Mouse (Mus musculus) midbrain, postnatal 0 days (tissue): Measurements from ENCODE around the gene Tmem240. TPM values are rescaled to one million over a fixed set of nuclear protein-coding genes. Genes with fewer than 3 reads are reported as not detected.
"Not testable (repeated sequence)": the region's sequence is repeated elsewhere in the genome, so short reads cannot be mapped to it uniquely, and the experiment has no call there.

Experiments
- ATAC-seq: fragments of 200-750 bp; cut with Nextera tagmentation; 2 replicates; pipeline ENCODE4 v1.8.0; 2017; ENCODE audit warnings: moderate number of reproducible peaks, mild to moderate bottlenecking, moderate TSS enrichment, moderate library complexity; ENCODE audit not compliant: low FRiP score
- DNase-seq: peaks from one replicate; pipeline ENCODE4 v3.0.0-alpha.2; 2015; ENCODE audit warnings: low spot score
- H3K27ac ChIP-seq: fragments of 300-500 bp; sonication (generic); 2 replicates; pipeline ENCODE4 v1.5.1; 2014; ENCODE audit warnings: low read depth, mild to moderate bottlenecking, low read length, mixed read lengths
- H3K27me3 ChIP-seq: fragments of 300-500 bp; sonication (generic); 2 replicates; pipeline ENCODE4 v1.6.1; 2014; ENCODE audit warnings: low read length, control low read depth, mixed read lengths; ENCODE audit not compliant: insufficient read depth
- H3K36me3 ChIP-seq: fragments of 300-500 bp; sonication (generic); 2 replicates; pipeline ENCODE4 v1.6.1; 2014; ENCODE audit warnings: low read length, control low read depth, mixed read lengths; ENCODE audit not compliant: insufficient read depth
- H3K4me1 ChIP-seq: fragments of 300-500 bp; sonication (generic); 2 replicates; pipeline ENCODE4 v1.6.1; 2014; ENCODE audit warnings: mild to moderate bottlenecking, control low read depth, antibody characterized with exemption, low read length, mixed read lengths; ENCODE audit not compliant: insufficient read depth
- H3K4me2 ChIP-seq: fragments of 300-500 bp; sonication (generic); 2 replicates; pipeline ENCODE4 v1.6.1; 2014; ENCODE audit warnings: low read depth, mild to moderate bottlenecking, low read length, mixed read lengths; ENCODE audit not compliant: poor library complexity, severe bottlenecking
- H3K4me3 ChIP-seq: fragments of 300-500 bp; sonication (generic); 2 replicates; pipeline ENCODE4 v1.5.1; 2014; ENCODE audit warnings: low read depth, mild to moderate bottlenecking, low read length, moderate library complexity
- H3K9ac ChIP-seq: fragments of 300-500 bp; sonication (generic); replicated peaks from 2 replicates; pipeline ENCODE4 v1.6.1; 2014; ENCODE audit warnings: mild to moderate bottlenecking, low read length, moderate library complexity, mixed read lengths; ENCODE audit not compliant: poor library complexity, severe bottlenecking
- H3K9me3 ChIP-seq: fragments of 300-500 bp; sonication (generic); 2 replicates; pipeline ENCODE4 v1.6.1; 2016; ENCODE audit warnings: low read length, control low read depth
- CTCF ChIP-seq: IDR thresholded peaks from 2 replicates; pipeline ENCODE4 v1.5.1; 2016; ENCODE audit warnings: antibody characterized with exemption, mild to moderate bottlenecking
- WGBS: fragments of 180-500 bp; shearing (Covaris S2); extraction: QIAGEN DNeasy Blood & Tissue Kit; methylation state at CpG from one replicate; pipeline ENCODE4 v1.1.7; 2014; 5-methylcytosine and 5-hydroxymethylcytosine counted together
- microRNA-seq: library from miRNA; unstranded; fragments of <30 nt; microRNA quantifications from one replicate; pipeline ENCODE4, GENCODE M21; 2016; ENCODE audit warnings: borderline number of aligned reads
- polyA plus RNA-seq: library from polyadenylated mRNA; unstranded; fragments of >200 nt; fragmentation: Nextera tagmentation; extraction: Ambion mirVana; gene quantifications from 2 replicates; pipeline ENCODE4 v1.2.1, GENCODE M21; 2015
- total RNA-seq: library from RNA; depleted of rRNA; stranded (reverse); fragments of >200 nt; gene quantifications from 2 replicates; pipeline ENCODE4 v1.2.3, GENCODE M21; 2014; rRNA removed

Tmem240 gene
- total and polyA plus RNA-seq, 2 experiments from 2014 or later = 34.9 to 78.0 TPM

DNA sequence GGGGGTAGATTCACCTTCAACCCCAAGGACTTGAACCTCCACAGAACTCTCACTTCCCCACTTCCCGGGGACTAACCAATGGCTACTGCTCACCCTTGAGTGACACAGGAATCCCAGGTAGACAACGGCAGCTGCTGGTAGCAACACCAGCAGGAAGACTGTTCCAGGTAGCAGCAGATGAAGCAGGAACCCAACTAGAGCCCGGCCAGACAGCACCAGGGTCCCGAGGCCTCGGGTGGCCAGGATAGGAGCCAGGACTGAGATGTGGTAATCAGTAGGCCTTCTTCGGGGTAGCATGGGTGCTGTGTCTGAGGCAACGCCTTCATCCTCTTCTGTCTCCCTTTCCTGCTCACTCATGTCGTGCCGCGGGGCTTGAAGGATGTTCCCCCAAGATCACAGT, 50.6 kb downstream of the Tmem240 start:
- peak overlapping the region; percentile 42 for H3K9ac ChIP-seq
- no peak for DNase-seq
- H3K4me1 ChIP-seq = peaks cover 6% of the 10 kb centered on the region; the same call in 1 of the 2 replicates
- WGBS = 86% methylated on average over 10 of the region's 10 CpGs
- H3K36me3 ChIP-seq = no peaks in the 10 kb centered on the region
- H3K9me3 ChIP-seq = no peaks in the 10 kb centered on the region
- H3K4me3 ChIP-seq = no peak overlapping the region
- no peak for TF ChIP-seq CTCF
- no peak overlapping the region for H3K27ac ChIP-seq
- ATAC-seq = no peak
- peak overlapping the region; percentile 78 for H3K4me2 ChIP-seq
- H3K27me3 ChIP-seq = no peaks in the 10 kb centered on the region

DNA sequence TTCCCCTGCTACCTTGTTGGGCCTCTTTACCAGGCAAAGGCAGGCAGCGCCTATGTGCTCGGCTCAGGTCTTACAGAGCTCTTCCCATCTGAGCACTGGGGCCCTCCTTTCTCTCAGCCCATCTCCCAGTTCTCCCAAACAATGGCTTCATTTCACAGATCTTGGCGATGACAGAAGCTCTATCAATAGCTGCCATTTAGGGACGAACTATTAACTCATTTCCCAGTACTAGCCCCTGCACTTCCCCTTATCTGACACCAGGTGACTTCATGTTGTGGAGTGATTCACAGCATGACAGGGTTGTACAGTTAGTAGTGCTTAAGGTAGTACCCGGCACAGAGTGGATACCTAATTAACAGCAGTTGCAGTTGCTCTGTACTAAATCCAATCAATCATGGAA, 51.2 kb downstream of the Tmem240 start, which contains the start of gene Tmem88b:
Gene Tmem88b (minus strand): TSS at position 56 of the 400 bp plus-strand sequence.
- H3K4me3 ChIP-seq = peak within 1 kb of the TSS; percentile 67
- H3K9ac ChIP-seq = peak within 1 kb of the TSS; percentile 88
- no peaks in the 10 kb centered on the region for H3K27me3 ChIP-seq
- H3K36me3 ChIP-seq = no peaks in the 10 kb centered on the region
- H3K27ac ChIP-seq = peak within 1 kb of the TSS; percentile 91; the same call in 1 of the 2 replicates
- peak; percentile 51 for TF ChIP-seq CTCF
- peak within 1 kb of the TSS; percentile 78 for H3K4me2 ChIP-seq
- DNase-seq = no peak
- 68% methylated on average over 5 of the region's 5 CpGs for WGBS
- no peak for ATAC-seq
- no peaks in the 10 kb centered on the region for H3K9me3 ChIP-seq
- H3K4me1 ChIP-seq = peaks cover 6% of the 10 kb centered on the region; the same call in 1 of the 2 replicates

DNA sequence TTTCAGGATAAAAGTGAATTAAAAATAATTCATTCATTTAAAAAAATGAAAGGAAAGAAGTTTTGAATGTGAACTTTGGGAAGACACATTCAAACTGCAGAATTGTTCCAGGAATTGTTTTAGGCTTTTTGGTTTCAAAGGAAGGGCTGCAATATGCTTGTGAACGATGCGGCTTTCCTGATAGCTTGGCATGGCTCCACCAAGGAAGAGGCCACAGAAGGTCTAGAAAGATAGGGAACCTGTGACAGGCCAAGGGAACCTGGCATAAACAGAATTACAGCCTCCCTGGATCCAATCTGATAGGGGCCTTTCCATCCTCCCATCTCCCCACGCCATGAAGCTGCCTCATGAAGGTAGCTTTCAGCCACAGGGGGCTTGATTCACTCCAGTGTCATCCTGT, 53.7 kb downstream of the Tmem240 start:
- TF ChIP-seq CTCF = no peak
- no peak for DNase-seq
- Histone ChIP-seq H3K4me3 (no peak overlapping the region), H3K36me3 (no peaks in the 10 kb centered on the region), H3K27ac (no peak overlapping the region), H3K9me3 (no peaks in the 10 kb centered on the region), H3K4me1 (peaks cover 6% of the 10 kb centered on the region; the same call in 1 of the 2 replicates), H3K4me2 (no peak overlapping the region), H3K27me3 (no peaks in the 10 kb centered on the region; the same call in 1 of the 2 replicates), H3K9ac (no peak overlapping the region)
- 85% methylated on average over 3 of the region's 3 CpGs for WGBS
- ATAC-seq = no peak

DNA sequence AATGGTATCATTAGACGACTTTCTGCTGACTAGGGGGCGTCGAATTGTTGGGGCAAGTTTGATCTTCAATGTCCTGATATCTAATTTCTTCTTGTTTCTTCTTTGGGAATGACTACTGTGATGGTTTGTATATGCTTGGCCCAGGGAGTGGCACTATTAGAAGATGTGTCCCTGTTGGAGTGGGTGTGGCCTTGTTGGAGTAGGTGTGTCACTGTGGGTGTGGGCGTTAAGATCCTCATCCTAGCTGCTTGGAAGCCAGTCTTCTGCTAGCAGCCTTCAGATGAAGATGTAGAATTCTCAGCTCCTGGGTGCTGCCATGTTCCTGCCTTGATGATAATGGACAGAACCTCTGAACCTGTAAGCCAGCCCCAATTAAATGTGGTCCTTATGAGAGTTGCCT, 54.2 kb downstream of the Tmem240 start:
- H3K36me3 ChIP-seq, H3K4me2 ChIP-seq, H3K4me3 ChIP-seq, H3K9ac ChIP-seq, H3K9me3 ChIP-seq, H3K4me1 ChIP-seq, ATAC-seq, H3K27me3 ChIP-seq, DNase-seq, H3K27ac ChIP-seq: not testable (repeated sequence)
- 81% methylated on average over 4 of the region's 4 CpGs for WGBS

DNA sequence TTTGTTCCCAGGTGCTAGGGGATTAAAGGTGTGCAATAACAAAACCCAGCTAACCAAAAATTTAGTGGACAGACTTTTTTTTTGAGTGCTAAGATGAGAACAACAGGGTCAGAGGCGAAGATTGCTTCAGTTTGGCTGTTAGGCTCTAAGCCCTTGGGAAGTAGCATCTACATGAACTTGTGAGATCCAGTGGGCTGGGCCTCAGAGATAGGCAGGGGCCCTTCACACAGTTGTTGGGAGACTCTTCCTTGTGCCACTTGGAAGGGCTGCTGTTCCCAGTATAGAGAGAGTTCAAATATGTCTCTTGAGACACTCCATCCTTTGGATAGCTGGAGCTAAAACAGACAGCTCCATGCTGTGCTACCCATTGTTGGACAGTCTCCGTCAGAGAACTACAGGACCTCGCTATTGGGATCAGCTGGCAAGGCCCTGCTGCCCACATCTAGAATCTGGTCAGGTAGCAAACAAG, 55.5 kb downstream of the Tmem240 start, which contains the start of gene Ankrd65:
Gene Ankrd65 (plus strand): TSS at position 419 of the 469 bp plus-strand sequence.
- Histone ChIP-seq H3K9ac (no peak within 1 kb of the TSS), H3K36me3 (no peaks in the 10 kb centered on the region), H3K27me3 (no peaks in the 10 kb centered on the region; the same call in 1 of the 2 replicates), H3K27ac (no peak within 1 kb of the TSS), H3K4me3 (no peak within 1 kb of the TSS), H3K4me2 (no peak within 1 kb of the TSS), H3K4me1 (peaks cover 4% of the 10 kb centered on the region; the same call in 1 of the 2 replicates), H3K9me3 (no peaks in the 10 kb centered on the region)
- no peak for DNase-seq
- no peak for TF ChIP-seq CTCF
- no peak for ATAC-seq
- WGBS = 63% methylated on average over 3 of the region's 3 CpGs

Small RNAs within 50 kb of the gene (microRNA-seq; reads per million reads assigned to microRNA genes)
- gene Gm27743 = not detected

Other genes with a start within 250 kb of the Tmem240 start
- 405 and 431 TPM in 2 replicates for gene Gnb1, start 243.4 kb upstream of the Tmem240 start, total RNA-seq
- gene Gnb1, start 243.4 kb upstream of the Tmem240 start, polyA plus RNA-seq = 1,405 and 1,414 TPM in 2 replicates
- 69.1 and 81.6 TPM in 2 replicates for gene Nadk, start 172.4 kb upstream of the Tmem240 start, total RNA-seq
- 48.2 and 56.6 TPM in 2 replicates for gene Nadk, start 172.4 kb upstream of the Tmem240 start, polyA plus RNA-seq
- gene Slc35e2, start 133.4 kb upstream of the Tmem240 start, total RNA-seq = 65.1 and 74.9 TPM in 2 replicates
- 14.7 and 14.8 TPM in 2 replicates for gene Slc35e2, start 133.4 kb upstream of the Tmem240 start, polyA plus RNA-seq
- 15.2 and 25.3 TPM in 2 replicates for gene Cdk11b, start 109.9 kb upstream of the Tmem240 start, total RNA-seq
- gene Cdk11b, start 109.9 kb upstream of the Tmem240 start, polyA plus RNA-seq = 60.2 and 64.1 TPM in 2 replicates
- gene Gm10563, start 89.4 kb upstream of the Tmem240 start, total RNA-seq = not detected in 2 replicates
- not detected in 2 replicates for gene Gm10563, start 89.4 kb upstream of the Tmem240 start, polyA plus RNA-seq
- gene Mmp23, start 81.4 kb upstream of the Tmem240 start, total RNA-seq = 4.1 and 6.4 TPM in 2 replicates
- 4.4 and 5.6 TPM in 2 replicates for gene Mmp23, start 81.4 kb upstream of the Tmem240 start, polyA plus RNA-seq
- gene Mib2, start 65.6 kb upstream of the Tmem240 start, total RNA-seq = 115 and 118 TPM in 2 replicates
- 49.3 and 49.5 TPM in 2 replicates for gene Mib2, start 65.6 kb upstream of the Tmem240 start, polyA plus RNA-seq
- 43.8 and 46.4 TPM in 2 replicates for gene Fndc10, start 40.5 kb upstream of the Tmem240 start, total RNA-seq
- gene Fndc10, start 40.5 kb upstream of the Tmem240 start, polyA plus RNA-seq = 24.3 and 27.4 TPM in 2 replicates
- 84.1 and 90.7 TPM in 2 replicates for gene Ssu72, start 30.0 kb upstream of the Tmem240 start, total RNA-seq
- 152 and 153 TPM in 2 replicates for gene Ssu72, start 30.0 kb upstream of the Tmem240 start, polyA plus RNA-seq
- gene Atad3a, start 26.3 kb downstream of the Tmem240 start, total RNA-seq = 52.6 and 69.1 TPM in 2 replicates
- gene Atad3a, start 26.3 kb downstream of the Tmem240 start, polyA plus RNA-seq = 65.9 and 69.9 TPM in 2 replicates
- gene Vwa1, start 39.9 kb downstream of the Tmem240 start, total RNA-seq = 42.1 and 42.5 TPM in 2 replicates
- 25.5 and 28.7 TPM in 2 replicates for gene Vwa1, start 39.9 kb downstream of the Tmem240 start, polyA plus RNA-seq
- 0.66 and 1.6 TPM in 2 replicates for gene Tmem88b, start 51.1 kb downstream of the Tmem240 start, total RNA-seq
- 0.56 and 0.65 TPM in 2 replicates for gene Tmem88b, start 51.1 kb downstream of the Tmem240 start, polyA plus RNA-seq
- not detected in 2 replicates for gene Ankrd65, start 55.6 kb downstream of the Tmem240 start, total RNA-seq
- not detected in 2 replicates for gene Ankrd65, start 55.6 kb downstream of the Tmem240 start, polyA plus RNA-seq
- 111 and 123 TPM in 2 replicates for gene Mrpl20, start 68.1 kb downstream of the Tmem240 start, total RNA-seq
- 279 and 316 TPM in 2 replicates for gene Mrpl20, start 68.1 kb downstream of the Tmem240 start, polyA plus RNA-seq
- gene Ccnl2, start 77.7 kb downstream of the Tmem240 start, total RNA-seq = 66.3 and 112 TPM in 2 replicates
- 78.6 and 88.8 TPM in 2 replicates for gene Ccnl2, start 77.7 kb downstream of the Tmem240 start, polyA plus RNA-seq
- gene Aurkaip1, start 96.5 kb downstream of the Tmem240 start, total RNA-seq = 90.9 and 102 TPM in 2 replicates
- 155 and 158 TPM in 2 replicates for gene Aurkaip1, start 96.5 kb downstream of the Tmem240 start, polyA plus RNA-seq
- gene Mxra8, start 104.9 kb downstream of the Tmem240 start, total RNA-seq = 35.5 and 37.2 TPM in 2 replicates
- 27.2 and 32.7 TPM in 2 replicates for gene Mxra8, start 104.9 kb downstream of the Tmem240 start, polyA plus RNA-seq
- gene Dvl1, start 112.6 kb downstream of the Tmem240 start, total RNA-seq = 141 and 156 TPM in 2 replicates
- gene Dvl1, start 112.6 kb downstream of the Tmem240 start, polyA plus RNA-seq = 17.5 TPM in 2 replicates
- gene Tas1r3, start 128.6 kb downstream of the Tmem240 start, total RNA-seq = 0.38 and 1.2 TPM in 2 replicates
- 0.12 and 0.22 TPM in 2 replicates for gene Tas1r3, start 128.6 kb downstream of the Tmem240 start, polyA plus RNA-seq
- gene Cptp, start 134.6 kb downstream of the Tmem240 start, total RNA-seq = 35.3 and 43.7 TPM in 2 replicates
- gene Cptp, start 134.6 kb downstream of the Tmem240 start, polyA plus RNA-seq = 27.3 and 32.1 TPM in 2 replicates
- gene Ints11, start 134.7 kb downstream of the Tmem240 start, total RNA-seq = 45.0 and 56.0 TPM in 2 replicates
- 53.6 and 56.0 TPM in 2 replicates for gene Ints11, start 134.7 kb downstream of the Tmem240 start, polyA plus RNA-seq
- gene Pusl1, start 157.0 kb downstream of the Tmem240 start, total RNA-seq = 71.9 and 95.9 TPM in 2 replicates
- gene Pusl1, start 157.0 kb downstream of the Tmem240 start, polyA plus RNA-seq = 54.3 and 54.5 TPM in 2 replicates
- 82.6 and 99.3 TPM in 2 replicates for gene Acap3, start 157.0 kb downstream of the Tmem240 start, total RNA-seq
- 63.3 and 64.5 TPM in 2 replicates for gene Acap3, start 157.0 kb downstream of the Tmem240 start, polyA plus RNA-seq
- gene Ube2j2, start 209.0 kb downstream of the Tmem240 start, total RNA-seq = 76.5 and 82.0 TPM in 2 replicates
- gene Ube2j2, start 209.0 kb downstream of the Tmem240 start, polyA plus RNA-seq = 125 and 138 TPM in 2 replicates
- gene C1qtnf12, start 227.5 kb downstream of the Tmem240 start, total RNA-seq = 11.7 and 13.3 TPM in 2 replicates
- 11.7 and 14.8 TPM in 2 replicates for gene C1qtnf12, start 227.5 kb downstream of the Tmem240 start, polyA plus RNA-seq